Mouse (Mus musculus) liver, adult 2 months (tissue): Measurements from ENCODE around the gene 9930111J21Rik1. TPM values are rescaled to one million over a fixed set of nuclear protein-coding genes. Genes with fewer than 3 reads are reported as not detected.
"Not testable (repeated sequence)": the region's sequence is repeated elsewhere in the genome, so short reads cannot be mapped to it uniquely, and the experiment has no call there.

Experiments
- DNase-seq: peaks from one replicate; pipeline ENCODE4 v3.0.0-alpha.2; 2011; ENCODE audit warnings: low read depth, low spot score; ENCODE audit errors: extremely low read depth
- H3K27ac ChIP-seq: fragments of 200-500 bp; replicated peaks from 2 replicates; pipeline ENCODE4 v1.5.1; 2012; ENCODE audit warnings: low read depth, mild to moderate bottlenecking, control low read depth, inconsistent platforms, low read length; ENCODE audit not compliant: insufficient read depth
- H3K27me3 ChIP-seq: fragments of 200-500 bp; 2 replicates; pipeline ENCODE4 v1.6.1; 2012; ENCODE audit warnings: mild to moderate bottlenecking, moderate library complexity, low read length, inconsistent platforms; ENCODE audit not compliant: control insufficient read depth, insufficient read depth
- H3K36me3 ChIP-seq: fragments of 200-500 bp; 2 replicates; pipeline ENCODE4 v1.6.1; 2012; ENCODE audit warnings: low read length, inconsistent platforms; ENCODE audit not compliant: control insufficient read depth, insufficient read depth
- H3K4me1 ChIP-seq: fragments of 200-500 bp; 2 replicates; pipeline ENCODE4 v1.6.1; 2011; ENCODE audit warnings: low read length; ENCODE audit not compliant: control insufficient read depth, insufficient read depth
- H3K4me3 ChIP-seq: fragments of 200-500 bp; 2 replicates; pipeline ENCODE4 v1.5.1; 2011; ENCODE audit warnings: low read depth, mild to moderate bottlenecking, control low read depth, low read length, moderate library complexity; ENCODE audit not compliant: insufficient read depth
- H3K79me2 ChIP-seq: fragments of 200-500 bp; 2 replicates; pipeline ENCODE4 v1.6.1; 2012; ENCODE audit warnings: inconsistent platforms, mild to moderate bottlenecking, low read length, moderate library complexity; ENCODE audit not compliant: control insufficient read depth, insufficient read depth
- H3K9ac ChIP-seq: fragments of 200-500 bp; 2 replicates; pipeline ENCODE4 v1.6.1; 2012; ENCODE audit warnings: low read depth, mild to moderate bottlenecking, control low read depth, inconsistent platforms, low read length
- WGBS: fragments of 180-500 bp; shearing (Covaris S2); methylation state at CpG from one replicate; pipeline ENCODE4 v1.1.7; 2018; 5-methylcytosine and 5-hydroxymethylcytosine counted together
- polyA plus RNA-seq: library from polyadenylated mRNA; depleted of rRNA; stranded (reverse); fragments of >200 nt; gene quantifications from 2 replicates; pipeline ENCODE4 v1.2.3, GENCODE M21; 2012
- total RNA-seq: library from RNA; depleted of rRNA; stranded (reverse); fragments of >200 nt; gene quantifications from 2 replicates; pipeline ENCODE4 v1.2.3, GENCODE M21; 2014

Gene 9930111J21Rik1
- total and polyA plus RNA-seq, 2 experiments, result 0.48 to 4.1 TPM

- not testable (repeated sequence) for H3K79me2 ChIP-seq, H3K27ac ChIP-seq, H3K9ac ChIP-seq, H3K4me1 ChIP-seq, H3K27me3 ChIP-seq, DNase-seq, H3K36me3 ChIP-seq, H3K4me3 ChIP-seq
- 77% methylated on average over 2 of the region's 3 CpGs for WGBS
These were observed 9.0 kb upstream of the 9930111J21Rik1 start for GRCm38 (mm10) chr11:48988219-48988618.

- H3K4me3 ChIP-seq, H3K79me2 ChIP-seq, H3K36me3 ChIP-seq, H3K4me1 ChIP-seq, DNase-seq, H3K9ac ChIP-seq, H3K27me3 ChIP-seq, H3K27ac ChIP-seq: not testable (repeated sequence)
- WGBS, result no CpG with 5 or more reads among the region's 3 CpGs
These were observed 3.6 kb upstream of the 9930111J21Rik1 start for GRCm38 (mm10) chr11:48982848-48983247.

- not testable (repeated sequence) for H3K79me2 ChIP-seq, H3K27me3 ChIP-seq, H3K4me3 ChIP-seq, DNase-seq, H3K9ac ChIP-seq, H3K27ac ChIP-seq, H3K4me1 ChIP-seq, H3K36me3 ChIP-seq
- no CpG with 5 or more reads among the region's 5 CpGs for WGBS
These were observed 854 bp upstream of the 9930111J21Rik1 start for GRCm38 (mm10) chr11:48980052-48980451.

GRCm38 (mm10) chr11:48978240-48978939, 808 bp downstream of the 9930111J21Rik1 start, which contains the start of gene Olfr56:
TSS of gene Olfr56 (plus strand) at chr11:48978889.
- no CpG with 5 or more reads among the region's 1 CpGs for WGBS
- not testable (repeated sequence) for DNase-seq, H3K79me2 ChIP-seq, H3K36me3 ChIP-seq, H3K9ac ChIP-seq, H3K27me3 ChIP-seq, H3K27ac ChIP-seq, H3K4me3 ChIP-seq, H3K4me1 ChIP-seq

GRCm38 (mm10) chr11:48974686-48975085, 4.5 kb downstream of the 9930111J21Rik1 start:
- not testable (repeated sequence) for H3K36me3 ChIP-seq, H3K79me2 ChIP-seq, H3K9ac ChIP-seq, H3K27me3 ChIP-seq, H3K27ac ChIP-seq, DNase-seq, H3K4me1 ChIP-seq, H3K4me3 ChIP-seq
- WGBS, result no CpG with 5 or more reads among the region's 1 CpGs

- not testable (repeated sequence) for H3K79me2 ChIP-seq, H3K27me3 ChIP-seq, H3K9ac ChIP-seq, H3K4me1 ChIP-seq, H3K27ac ChIP-seq, DNase-seq, H3K4me3 ChIP-seq, H3K36me3 ChIP-seq
- 95% methylated on average over 6 of the region's 6 CpGs for WGBS
These were observed 33.1 kb downstream of the 9930111J21Rik1 start, which contains the start of gene Psme2b for GRCm38 (mm10) chr11:48946090-48946489. TSS of gene Psme2b (minus strand) at chr11:48946190.

- DNase-seq, H3K79me2 ChIP-seq, H3K9ac ChIP-seq, H3K27ac ChIP-seq, H3K4me3 ChIP-seq, H3K27me3 ChIP-seq, H3K4me1 ChIP-seq, H3K36me3 ChIP-seq: not testable (repeated sequence)
These were observed 39.9 kb downstream of the 9930111J21Rik1 start for GRCm38 (mm10) chr11:48939286-48939685.

GRCm38 (mm10) chr11:48935291-48935690, 43.9 kb downstream of the 9930111J21Rik1 start:
- H3K27me3 ChIP-seq, H3K4me1 ChIP-seq, DNase-seq, H3K4me3 ChIP-seq, H3K36me3 ChIP-seq, H3K9ac ChIP-seq, H3K27ac ChIP-seq, H3K79me2 ChIP-seq: not testable (repeated sequence)
- WGBS, result no CpG with 5 or more reads among the region's 3 CpGs

- H3K4me3 ChIP-seq, H3K27ac ChIP-seq, DNase-seq, H3K36me3 ChIP-seq, H3K4me1 ChIP-seq, H3K27me3 ChIP-seq, H3K9ac ChIP-seq, H3K79me2 ChIP-seq: not testable (repeated sequence)
- WGBS, result 7% methylated on average over 1 of the region's 1 CpGs
These were observed 45.3 kb downstream of the 9930111J21Rik1 start for GRCm38 (mm10) chr11:48933923-48934322.
